Comparison of ENCODE assay signal across 20 mouse cellular contexts in the genomic region with DNA sequence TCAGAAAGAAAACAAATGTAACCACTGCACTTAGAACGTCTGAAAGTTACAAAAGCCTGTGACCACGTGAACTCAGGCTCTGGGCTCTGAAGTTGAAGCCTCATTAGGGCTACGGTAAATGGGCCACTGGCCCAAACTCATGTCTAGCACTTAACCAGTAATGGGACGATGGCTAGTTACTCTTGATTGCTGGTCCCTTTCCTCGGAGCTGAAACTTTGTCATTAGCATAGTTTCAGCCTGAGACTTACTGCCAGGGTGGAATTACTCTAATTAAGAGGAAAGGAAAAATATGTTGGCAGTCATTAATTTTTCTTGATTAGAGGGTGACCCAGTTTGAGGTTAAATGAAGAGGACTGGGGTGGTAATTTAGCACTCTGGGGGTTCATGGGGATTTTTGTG.
A peak's percentile ranks its signal among the peaks of the same experiment; 100 is the strongest.
DNase-seq lines count a peak whose midpoint lies in the region; ATAC-seq and TF ChIP-seq lines count a peak whose summit lies in the region.
"Had no signal": no experiment of that assay in that cellular context is flagged by ENCODE, and none has a peak within 500 bp of the region (broad histone marks: within the 10 kb centered on the region; RNA-seq: fewer than 3 reads in every experiment).

No protein-coding gene starts in this region.

- DNase-seq in forebrain, postnatal 0 days: no peak
- DNase-seq in kidney, postnatal 14 days: peak; percentile 1
- DNase-seq in Muller cell, postnatal 12 days (ENCODE audit: inconsistent ontology term): peak; percentile 84
- DNase-seq in brain, embryonic 14.5 days (ENCODE audit: low read depth): peak; percentile 85
- DNase-seq in neural tube, embryonic 10.5 days (ENCODE audit: extremely low spot score, low spot score): no peak
- DNase-seq: adrenal gland, postnatal 10 days; cerebellum, adult 11-12 months; cerebellum, adult 9-11 months; cerebellum, postnatal 36 days; gastrocnemius, postnatal 36 days; heart, adult 18-20 months; heart, postnatal 10 days had no signal

- no peak for TF ChIP-seq POLR2A in brain, embryonic 14.5 days (IDR thresholded peaks at IDR 0.05; ENCODE audit: borderline replicate concordance, extremely low read depth, insufficient read depth, insufficient read length, poor library complexity, severe bottlenecking)

- H3K27me3 ChIP-seq in forebrain, embryonic 16.5 days (replicated peaks; ENCODE audit: control insufficient read depth, insufficient read depth, low read length): no peaks in the 10 kb centered on the region
- no peaks in the 10 kb centered on the region for H3K27me3 ChIP-seq in forebrain, postnatal 0 days (ENCODE audit: insufficient read depth, low read length)
- no peaks in the 10 kb centered on the region for H3K27me3 ChIP-seq in kidney, embryonic 16.5 days (ENCODE audit: insufficient read depth, low read length)
- H3K27me3 ChIP-seq: embryonic facial prominence, embryonic 13.5 days; hindbrain, embryonic 13.5 days had no signal

- H3K9ac ChIP-seq in forebrain, embryonic 16.5 days (replicated peaks; ENCODE audit: low read depth, low read length): no peak overlapping the region
- H3K9ac ChIP-seq in forebrain, postnatal 0 days: no peak overlapping the region
- H3K9ac ChIP-seq in kidney, embryonic 16.5 days (replicated peaks; ENCODE audit: low read length): no peak overlapping the region
- H3K9ac ChIP-seq: embryonic facial prominence, embryonic 13.5 days; hindbrain, embryonic 13.5 days had no signal

- no peaks in the 10 kb centered on the region for H3K9me3 ChIP-seq in forebrain, embryonic 16.5 days (ENCODE audit: control insufficient read depth, low read length)
- H3K9me3 ChIP-seq in forebrain, postnatal 0 days (ENCODE audit: low read length): no peaks in the 10 kb centered on the region
- H3K9me3 ChIP-seq in kidney, embryonic 16.5 days (ENCODE audit: low read length): no peaks in the 10 kb centered on the region
- H3K9me3 ChIP-seq: embryonic facial prominence, embryonic 13.5 days; heart, embryonic 10.5 days; hindbrain, embryonic 13.5 days had no signal

- 21% methylated on average over 5 of the region's 5 CpGs for WGBS in forebrain, embryonic 16.5 days
- 27% methylated on average over 5 of the region's 5 CpGs for WGBS in forebrain, postnatal 0 days
- WGBS in kidney, embryonic 16.5 days: 43% methylated on average over 5 of the region's 5 CpGs

- H3K4me3 ChIP-seq in forebrain, embryonic 16.5 days (replicated peaks; ENCODE audit: low read length): no peak overlapping the region
- H3K4me3 ChIP-seq in forebrain, postnatal 0 days (ENCODE audit: low read depth, low read length): no peak overlapping the region
- no peak overlapping the region for H3K4me3 ChIP-seq in kidney, embryonic 16.5 days (ENCODE audit: low read length)
- H3K4me3 ChIP-seq: embryonic facial prominence, embryonic 13.5 days; heart, embryonic 10.5 days; hindbrain, embryonic 13.5 days had no signal

- ATAC-seq in forebrain, embryonic 16.5 days: 0 out of 2 replicates have a peak, but pooled peaks have one; percentile 26
- ATAC-seq in forebrain, postnatal 0 days: no peak; the same call in 1 of the 2 replicates
- no peak for ATAC-seq in kidney, embryonic 16.5 days (ENCODE audit: low FRiP score, low TSS enrichment)
- ATAC-seq in CD4-positive, CD25-positive, alpha-beta regulatory T cell, adult 4 months: no peak
- ATAC-seq: hindbrain, postnatal 0 days had no signal

- H3K27ac ChIP-seq in forebrain, embryonic 16.5 days (ENCODE audit: low read length): no peak overlapping the region
- H3K27ac ChIP-seq in forebrain, postnatal 0 days (ENCODE audit: low read depth, low read length): no peak overlapping the region
- no peak overlapping the region for H3K27ac ChIP-seq in kidney, embryonic 16.5 days (ENCODE audit: low read length)
- H3K27ac ChIP-seq: embryonic facial prominence, embryonic 13.5 days; heart, embryonic 10.5 days; hindbrain, embryonic 13.5 days; hindbrain, postnatal 0 days had no signal

- H3K4me2 ChIP-seq in forebrain, embryonic 16.5 days (ENCODE audit: low read length): no peak overlapping the region
- H3K4me2 ChIP-seq in forebrain, postnatal 0 days (ENCODE audit: low read depth): no peak overlapping the region
- no peak overlapping the region for H3K4me2 ChIP-seq in kidney, embryonic 16.5 days (replicated peaks; ENCODE audit: low read depth, low read length)
- H3K4me2 ChIP-seq: embryonic facial prominence, embryonic 13.5 days; hindbrain, embryonic 13.5 days had no signal

- H3K36me3 ChIP-seq in forebrain, embryonic 16.5 days (ENCODE audit: control insufficient read depth, insufficient read depth): no peaks in the 10 kb centered on the region
- no peaks in the 10 kb centered on the region for H3K36me3 ChIP-seq in forebrain, postnatal 0 days (ENCODE audit: insufficient read depth)
- H3K36me3 ChIP-seq in kidney, embryonic 16.5 days (ENCODE audit: insufficient read depth, low read length): no peaks in the 10 kb centered on the region
- H3K36me3 ChIP-seq: embryonic facial prominence, embryonic 13.5 days; G1E; heart, embryonic 10.5 days; hindbrain, embryonic 13.5 days had no signal

- H3K4me1 ChIP-seq in forebrain, embryonic 16.5 days (replicated peaks; ENCODE audit: control insufficient read depth, insufficient read depth, low read length): no peaks in the 10 kb centered on the region
- no peaks in the 10 kb centered on the region for H3K4me1 ChIP-seq in forebrain, postnatal 0 days (ENCODE audit: insufficient read depth)
- no peaks in the 10 kb centered on the region for H3K4me1 ChIP-seq in kidney, embryonic 16.5 days (ENCODE audit: insufficient read depth, low read length)
- H3K4me1 ChIP-seq: embryonic facial prominence, embryonic 13.5 days; hindbrain, embryonic 13.5 days had no signal

- no peak for TF ChIP-seq CTCF in forebrain, postnatal 0 days (IDR thresholded peaks at IDR 0.05; ENCODE audit: low read depth)
- TF ChIP-seq CTCF in brain, embryonic 14.5 days (IDR thresholded peaks at IDR 0.05; ENCODE audit: borderline replicate concordance, extremely low read depth, insufficient read depth, insufficient read length): no peak

Comparison
In these comparisons a context has a peak if more than half of its experiments do, and no peak if none do; other contexts are left out.
1. DNase-seq: peak in kidney, postnatal 14 days (single experiment), Muller cell, postnatal 12 days (single experiment) and brain, embryonic 14.5 days (single experiment); none in forebrain, postnatal 0 days (single experiment) and neural tube, embryonic 10.5 days (single experiment).